Mouse (Mus musculus) midbrain, embryonic 10.5 days (tissue): ENCODE measurements at regions not wholly inside any gene's neighbourhood (a gene's known extent, or its start where the extent isn't known, plus 50 kb on each side); places are given as distances from the start of the nearest gene placed in this dataset.
A peak's percentile ranks its signal among the peaks of the same experiment; 100 is the strongest.

Experiments used
- DNase-seq: peaks from one replicate; pipeline ENCODE4 v3.0.0-alpha.2; 2017; ENCODE audit warnings: low spot score
- H3K27ac ChIP-seq: fragments of 300-500 bp; sonication (generic); replicated peaks from 2 replicates; pipeline ENCODE4 v1.5.1; 2016; ENCODE audit warnings: mild to moderate bottlenecking
- H3K27me3 ChIP-seq: fragments of 300-500 bp; sonication (generic); 2 replicates; pipeline ENCODE4 v1.6.1; 2016; ENCODE audit warnings: low read depth, mild to moderate bottlenecking; ENCODE audit not compliant: poor library complexity, severe bottlenecking
- H3K36me3 ChIP-seq: fragments of 300-500 bp; sonication (generic); 2 replicates; pipeline ENCODE4 v1.6.1; 2016; ENCODE audit warnings: mild to moderate bottlenecking, moderate library complexity
- H3K4me1 ChIP-seq: fragments of 300-500 bp; sonication (generic); 2 replicates; pipeline ENCODE4 v1.6.1; 2016
- H3K4me3 ChIP-seq: fragments of 300-500 bp; sonication (generic); 2 replicates; pipeline ENCODE4 v1.5.1; 2016; ENCODE audit warnings: mild to moderate bottlenecking, moderate library complexity
- H3K9me3 ChIP-seq: fragments of 300-500 bp; sonication (generic); replicated peaks from 2 replicates; pipeline ENCODE4 v1.6.1; 2016; ENCODE audit warnings: mild to moderate bottlenecking
- WGBS: fragments of 180-500 bp; shearing (Covaris S2); methylation state at CpG from one replicate; pipeline ENCODE4 v1.1.7; 2016; 5-methylcytosine and 5-hydroxymethylcytosine counted together

DNA sequence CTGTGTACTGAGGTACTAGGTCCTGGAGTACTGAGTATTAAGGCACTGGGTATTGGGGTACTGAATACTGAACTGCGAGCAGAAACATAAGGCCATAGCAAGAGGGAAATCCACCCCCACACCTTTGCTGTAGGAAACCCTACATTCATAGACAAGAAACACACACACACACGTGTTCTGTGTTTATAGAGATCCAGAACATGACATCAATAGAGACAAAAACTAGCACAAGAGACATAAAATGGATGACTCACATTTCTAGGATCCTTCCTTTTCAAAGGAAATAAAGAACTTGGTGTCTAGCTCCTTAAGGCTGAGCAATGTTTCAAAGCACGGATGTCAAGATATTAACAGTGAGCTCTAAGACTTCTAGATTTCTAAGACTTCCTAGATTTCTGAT lies 49.9 kb upstream of the Nepro start:
- DNase-seq: no peak
- Histone ChIP-seq H3K27ac (peak overlapping the region; percentile 93), H3K9me3 (no peaks in the 10 kb centered on the region; the same call in 1 of the 2 replicates), H3K36me3 (no peaks in the 10 kb centered on the region), H3K4me1 (peaks cover 56% of the 10 kb centered on the region), H3K4me3 (no peak overlapping the region), H3K27me3 (peaks cover 32% of the 10 kb centered on the region)
- WGBS: 96% methylated on average over 3 of the region's 3 CpGs

DNA sequence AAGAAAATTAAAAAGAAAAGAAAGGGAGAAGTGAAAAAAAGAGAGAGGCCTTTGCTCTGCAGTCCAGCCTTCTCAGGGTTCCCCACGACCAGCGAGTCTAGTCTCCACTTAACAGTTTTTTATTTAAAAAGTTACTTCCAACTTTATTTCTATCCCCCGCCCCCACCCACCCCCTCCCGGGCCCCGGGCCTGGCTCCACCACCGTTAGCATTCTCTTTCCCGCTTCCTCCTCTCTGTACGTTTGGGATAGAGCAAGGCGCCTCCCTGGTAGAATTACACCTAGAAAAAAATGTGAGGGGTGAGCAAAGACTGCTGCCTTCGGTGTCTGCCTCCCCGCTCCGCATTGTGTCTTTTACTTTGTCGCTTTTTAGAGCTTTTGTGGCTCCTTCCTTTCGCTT lies 51.7 kb upstream of the Nepro start:
- H3K27me3 ChIP-seq: peaks cover 38% of the 10 kb centered on the region
- H3K36me3 ChIP-seq: no peaks in the 10 kb centered on the region
- H3K9me3 ChIP-seq: no peaks in the 10 kb centered on the region; the same call in 1 of the 2 replicates
- peaks cover 46% of the 10 kb centered on the region for H3K4me1 ChIP-seq
- peak; percentile 66 for DNase-seq
- WGBS: 2% methylated on average over 14 of the region's 14 CpGs
- peak overlapping the region; percentile 38 for H3K4me3 ChIP-seq
- H3K27ac ChIP-seq: peak overlapping the region; percentile 93

DNA sequence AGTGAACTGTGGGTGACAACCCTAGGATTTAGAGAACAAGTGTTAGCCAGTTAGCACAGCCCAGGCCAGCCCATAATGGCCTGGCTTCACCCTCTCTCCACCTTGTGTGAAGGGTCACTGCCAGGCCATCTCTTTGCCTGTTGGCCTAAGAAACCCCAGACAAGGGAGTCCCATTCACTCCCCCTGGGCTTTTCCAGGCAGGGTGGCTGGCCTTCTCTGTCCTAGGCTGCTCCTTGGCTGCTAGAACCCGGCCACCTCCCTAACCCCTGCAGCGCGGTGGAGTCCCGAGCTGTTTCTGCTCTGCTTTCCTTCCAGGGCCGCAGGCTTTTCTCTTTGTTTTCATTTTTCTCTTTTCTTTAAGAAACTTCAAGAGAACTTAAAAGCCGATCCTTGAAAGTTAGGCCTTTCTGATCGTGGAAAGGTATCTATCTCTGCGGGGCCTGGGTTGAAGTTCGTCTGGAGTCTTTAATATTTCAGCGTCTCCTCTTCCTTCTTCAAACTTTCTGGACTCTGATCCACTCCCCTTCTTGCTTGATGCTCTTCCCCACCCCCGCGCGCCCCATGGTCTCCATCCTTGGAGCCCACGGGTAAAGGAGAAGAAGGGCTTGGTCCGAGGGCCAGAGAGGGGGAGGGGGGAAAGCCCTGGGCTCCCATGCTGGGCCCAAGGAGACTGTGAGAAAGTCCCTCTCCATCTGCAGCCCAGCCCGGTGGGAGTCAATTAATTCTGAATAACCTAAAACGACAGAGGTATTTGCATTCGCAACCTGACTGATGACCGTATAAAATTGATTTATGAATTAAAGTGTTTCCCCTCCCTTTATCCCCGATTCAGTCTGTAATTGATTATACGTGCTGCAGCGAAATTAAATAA lies 52.3 kb upstream of the Nepro start:
- Histone ChIP-seq H3K27me3 (peaks cover 38% of the 10 kb centered on the region), H3K4me1 (peaks cover 50% of the 10 kb centered on the region), H3K27ac (peak overlapping the region; percentile 93), H3K9me3 (no peaks in the 10 kb centered on the region; the same call in 1 of the 2 replicates), H3K36me3 (no peaks in the 10 kb centered on the region), H3K4me3 (peak overlapping the region; percentile 38)
- DNase-seq: peak; percentile 77
- WGBS: 4% methylated on average over 22 of the region's 22 CpGs

DNA sequence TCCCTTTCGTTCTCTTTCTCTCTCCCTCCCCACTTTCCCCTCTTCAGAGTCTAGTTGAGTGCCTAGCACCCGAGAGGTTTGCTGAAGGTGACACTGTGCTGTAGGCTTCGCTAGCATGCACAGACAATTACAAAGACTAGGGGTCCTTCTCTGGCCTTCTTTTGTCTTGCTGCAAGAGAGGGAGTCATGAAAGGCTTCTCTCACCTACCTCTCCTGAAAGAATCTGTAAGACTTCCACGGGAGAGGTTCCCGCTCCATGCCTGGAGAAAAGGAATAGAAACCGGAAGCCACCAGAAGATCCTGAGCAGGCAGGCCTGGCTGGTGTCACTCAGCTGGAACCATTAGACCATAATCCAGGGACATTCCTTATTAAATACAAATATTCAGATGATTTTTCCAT lies 56.0 kb upstream of the Nepro start:
- no peak for DNase-seq
- peak overlapping the region; percentile 59 for H3K27ac ChIP-seq
- peaks cover 3% of the 10 kb centered on the region; the same call in 1 of the 2 replicates for H3K9me3 ChIP-seq

DNA sequence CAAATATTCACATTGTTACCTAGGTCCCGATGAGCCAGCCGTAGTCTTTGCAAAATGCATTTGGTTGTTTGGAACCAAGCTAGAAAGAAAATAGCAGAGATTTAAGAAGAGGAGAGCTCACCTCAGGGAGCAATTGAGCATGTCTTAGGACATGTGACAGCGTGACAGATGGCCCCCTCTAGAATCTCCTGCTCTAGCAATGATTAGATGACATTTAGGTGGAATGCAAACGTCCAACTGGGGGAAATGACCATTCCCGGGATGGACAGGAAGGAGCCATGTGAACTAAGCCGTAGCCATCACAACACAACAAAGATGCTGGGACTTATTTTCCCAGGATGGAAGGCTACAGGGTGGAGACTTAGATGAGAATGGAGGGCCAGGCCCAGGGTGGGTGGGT lies 57.0 kb upstream of the Nepro start:
- Histone ChIP-seq H3K27ac (peak overlapping the region; percentile 59), H3K27me3 (peaks cover 56% of the 10 kb centered on the region), H3K4me1 (peaks cover 63% of the 10 kb centered on the region), H3K36me3 (no peaks in the 10 kb centered on the region), H3K4me3 (no peak overlapping the region), H3K9me3 (peaks cover 3% of the 10 kb centered on the region; the same call in 1 of the 2 replicates)
- WGBS: 74% methylated on average over 6 of the region's 6 CpGs
- peak; percentile 10 for DNase-seq

More for the DNA sequence above, 56.0 kb upstream of the Nepro start:
- Histone ChIP-seq H3K27me3 (peaks cover 53% of the 10 kb centered on the region), H3K4me1 (peaks cover 63% of the 10 kb centered on the region), H3K36me3 (no peaks in the 10 kb centered on the region), H3K4me3 (no peak overlapping the region)
- 88% methylated on average over 6 of the region's 6 CpGs for WGBS

DNA sequence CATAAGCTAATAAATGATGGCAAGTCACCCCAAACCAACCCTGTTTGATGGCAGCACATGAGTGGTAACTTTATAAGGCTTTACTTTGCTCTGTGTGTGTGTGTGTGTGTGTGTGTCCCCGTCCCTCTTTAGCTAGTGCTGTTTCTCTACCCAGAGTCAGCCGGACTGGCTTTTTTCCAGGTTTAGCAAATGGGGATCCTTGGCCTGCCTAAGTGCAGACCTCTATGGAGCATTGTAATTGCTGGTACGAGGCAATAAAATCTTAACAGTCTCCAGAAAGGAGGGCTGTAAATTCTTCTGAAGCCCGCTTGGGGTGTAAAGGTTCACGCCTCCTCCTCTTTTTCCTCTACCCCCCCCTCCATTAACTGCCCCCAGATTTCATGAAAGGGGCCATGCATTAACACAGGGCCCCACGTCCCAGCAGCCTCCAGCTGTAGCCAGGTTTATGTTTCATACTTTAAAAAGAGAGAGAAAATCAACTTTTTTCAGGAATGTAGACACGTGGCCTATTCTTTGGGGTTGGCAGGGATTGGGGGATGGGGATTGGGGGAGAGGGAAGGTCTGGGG lies 57.6 kb upstream of the Nepro start:
- DNase-seq: peak; percentile 8
- H3K36me3 ChIP-seq: no peaks in the 10 kb centered on the region
- H3K4me1 ChIP-seq: peaks cover 63% of the 10 kb centered on the region
- WGBS: 81% methylated on average over 7 of the region's 7 CpGs
- H3K27ac ChIP-seq: peak overlapping the region; percentile 59
- H3K9me3 ChIP-seq: peaks cover 3% of the 10 kb centered on the region; the same call in 1 of the 2 replicates
- no peak overlapping the region for H3K4me3 ChIP-seq
- peaks cover 56% of the 10 kb centered on the region for H3K27me3 ChIP-seq

DNA sequence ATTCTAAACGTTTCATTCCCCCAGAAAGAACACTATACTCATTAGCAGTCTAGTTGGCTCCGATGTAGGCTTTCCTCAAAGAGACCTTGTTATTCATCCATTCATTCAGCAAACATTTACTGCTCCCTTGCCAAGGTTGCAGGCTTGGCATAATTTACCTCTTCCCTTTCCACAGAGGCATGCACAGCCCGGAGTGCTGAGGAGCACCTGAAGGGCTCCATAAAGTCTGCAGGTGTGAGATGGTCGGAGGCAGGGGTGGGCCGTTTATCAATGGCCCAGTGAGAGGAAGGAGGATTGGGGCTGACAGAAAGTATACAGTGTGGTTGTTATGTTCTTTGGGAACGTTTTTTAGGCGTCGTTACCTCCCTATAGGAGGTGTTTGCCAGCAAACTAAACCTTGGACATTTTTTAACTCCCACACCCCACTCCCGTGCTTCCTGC lies 58.6 kb upstream of the Nepro start:
- Histone ChIP-seq H3K27ac (no peak overlapping the region), H3K4me1 (peaks cover 62% of the 10 kb centered on the region), H3K36me3 (no peaks in the 10 kb centered on the region), H3K4me3 (no peak overlapping the region), H3K27me3 (peaks cover 56% of the 10 kb centered on the region), H3K9me3 (peaks cover 3% of the 10 kb centered on the region; the same call in 1 of the 2 replicates)
- WGBS: 87% methylated on average over 9 of the region's 9 CpGs
- DNase-seq: peak; percentile 8

DNA sequence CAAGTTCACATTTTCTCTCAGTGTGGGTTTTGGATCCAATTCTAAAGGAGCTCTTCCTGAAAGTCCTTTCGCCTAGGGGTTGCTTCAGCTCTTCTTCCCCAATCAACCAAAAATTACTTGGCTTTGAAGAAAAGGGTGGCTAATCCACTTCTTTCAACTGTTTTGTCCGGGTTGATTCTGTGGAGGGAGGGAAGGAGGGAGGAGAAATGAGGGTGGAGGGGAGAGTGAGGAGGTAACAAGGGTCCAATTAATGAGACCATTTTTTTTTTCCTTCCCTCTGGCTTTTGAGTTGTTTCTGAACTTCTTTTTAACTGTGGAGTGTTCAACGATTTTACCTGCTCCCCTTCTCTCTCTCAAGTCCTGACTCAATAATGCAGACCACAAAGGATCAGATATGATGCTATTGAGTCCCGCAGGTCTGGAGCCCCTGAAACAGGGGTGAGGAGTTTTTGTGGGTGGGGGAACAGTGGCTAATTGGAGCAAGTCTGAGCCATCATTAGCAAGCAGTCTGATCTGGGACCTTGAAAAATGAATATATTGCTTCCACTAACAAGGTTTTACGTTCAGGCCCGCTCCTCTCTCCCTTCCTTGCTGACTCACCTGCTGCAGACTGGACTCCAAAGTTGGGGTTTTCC lies 61.0 kb upstream of the Nepro start:
- H3K9me3 ChIP-seq: 0 out of 2 replicates have a peak, but pooled peaks cover 3% of the 10 kb centered on the region
- DNase-seq: no peak
- 62% methylated on average over 6 of the region's 6 CpGs for WGBS
- H3K36me3 ChIP-seq: no peaks in the 10 kb centered on the region
- H3K27ac ChIP-seq: peak overlapping the region; percentile 60
- peaks cover 61% of the 10 kb centered on the region for H3K4me1 ChIP-seq
- peaks cover 47% of the 10 kb centered on the region for H3K27me3 ChIP-seq
- no peak overlapping the region for H3K4me3 ChIP-seq

DNA sequence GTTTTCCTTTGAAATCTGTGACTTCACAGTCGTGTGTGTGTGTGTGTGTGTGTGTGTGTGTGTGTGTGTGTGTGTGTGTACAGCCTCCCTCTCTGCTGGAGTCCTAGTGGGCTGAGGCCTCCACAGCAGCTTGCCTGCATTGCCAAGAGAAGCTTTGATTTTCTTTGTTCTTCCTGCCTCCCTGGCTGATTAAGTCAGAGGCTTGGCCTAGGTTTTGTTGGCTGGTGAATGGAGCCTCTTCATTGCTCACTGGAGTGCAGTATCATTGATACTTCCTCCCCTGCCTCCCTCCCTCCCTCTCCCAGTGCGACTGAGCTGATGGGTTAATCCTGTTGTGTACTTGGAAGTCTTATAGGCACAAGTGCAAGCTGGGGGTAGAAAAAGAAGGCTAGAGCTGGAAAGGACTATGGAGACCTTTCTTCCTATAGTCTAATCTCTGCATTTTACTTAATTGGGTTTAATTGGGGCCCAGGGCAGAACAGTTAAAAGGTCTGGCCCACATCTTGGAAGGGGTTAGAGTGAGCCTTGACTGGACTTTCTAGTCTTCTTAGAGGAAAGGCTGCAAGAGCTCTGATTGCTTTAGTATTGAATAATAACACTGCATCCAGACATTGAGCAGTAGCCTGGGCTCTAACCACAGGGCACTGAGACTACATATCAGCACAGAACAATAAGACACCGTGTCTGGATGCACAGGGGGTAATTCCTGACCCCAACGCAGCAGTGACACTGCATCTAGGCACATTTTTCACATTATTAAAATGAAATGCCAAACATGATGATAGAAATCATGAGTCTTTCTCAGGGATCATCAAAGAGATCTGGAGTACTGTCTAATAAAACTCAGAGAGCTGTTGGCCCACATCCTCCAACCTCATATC lies 62.9 kb upstream of the Nepro start:
- H3K4me1 ChIP-seq: peaks cover 43% of the 10 kb centered on the region
- H3K9me3 ChIP-seq: 0 out of 2 replicates have a peak, but pooled peaks cover 3% of the 10 kb centered on the region
- peak; percentile 77 for DNase-seq
- WGBS: 32% methylated on average over 4 of the region's 4 CpGs
- H3K27me3 ChIP-seq: peaks cover 43% of the 10 kb centered on the region
- peak overlapping the region; percentile 81 for H3K27ac ChIP-seq
- no peaks in the 10 kb centered on the region for H3K36me3 ChIP-seq
- no peak overlapping the region for H3K4me3 ChIP-seq

DNA sequence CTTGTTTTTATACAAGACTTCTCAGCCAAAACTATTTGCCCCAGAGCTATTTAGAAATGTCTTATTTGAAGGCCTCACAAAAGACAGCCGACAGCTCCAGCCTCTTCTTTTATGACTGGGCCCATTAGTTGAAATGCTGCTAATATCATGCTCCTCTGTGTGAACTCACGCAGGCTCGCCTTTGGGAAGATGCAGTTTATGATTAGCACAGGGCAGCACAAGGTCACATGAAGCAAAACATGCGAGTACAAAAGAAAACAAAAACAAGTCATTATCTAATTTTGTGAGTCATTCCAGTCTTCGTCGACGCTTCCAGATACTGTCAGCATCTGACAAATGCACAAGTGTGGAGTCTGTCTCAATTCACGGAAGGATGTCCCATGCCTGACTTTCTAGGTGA lies 65.8 kb upstream of the Nepro start:
- Histone ChIP-seq H3K27ac (no peak overlapping the region), H3K36me3 (no peaks in the 10 kb centered on the region), H3K4me1 (peaks cover 25% of the 10 kb centered on the region), H3K9me3 (0 out of 2 replicates have a peak, but pooled peaks cover 4% of the 10 kb centered on the region), H3K27me3 (peaks cover 16% of the 10 kb centered on the region), H3K4me3 (no peak overlapping the region)
- DNase-seq: no peak
- 74% methylated on average over 8 of the region's 8 CpGs for WGBS

DNA sequence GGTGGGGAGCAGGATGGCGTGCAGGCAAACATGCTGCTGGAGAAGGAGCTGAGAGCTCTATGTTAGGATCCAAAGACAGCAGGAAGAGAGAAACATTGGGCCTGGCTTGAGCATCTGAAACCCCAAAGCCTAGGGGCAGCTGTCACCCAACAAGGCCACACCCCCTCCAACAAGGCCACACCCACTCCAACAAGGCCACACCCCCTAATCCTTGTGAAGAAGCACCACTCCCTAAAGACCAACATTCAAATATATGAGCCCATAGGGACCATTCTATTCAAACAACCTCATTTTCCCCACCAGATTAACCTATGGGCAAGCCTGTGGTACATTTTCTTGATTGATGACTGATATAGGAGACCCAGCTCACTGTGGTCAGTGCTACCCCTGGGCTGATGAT lies 67.9 kb upstream of the Nepro start:
- Histone ChIP-seq H3K27me3 (peaks cover 8% of the 10 kb centered on the region; the same call in 1 of the 2 replicates), H3K9me3 (peaks cover 4% of the 10 kb centered on the region; the same call in 1 of the 2 replicates), H3K27ac (no peak overlapping the region), H3K4me1 (peaks cover 4% of the 10 kb centered on the region), H3K4me3 (no peak overlapping the region), H3K36me3 (no peaks in the 10 kb centered on the region)
- DNase-seq: peak; percentile 8
- WGBS: 89% methylated on average over 1 of the region's 1 CpGs

DNA sequence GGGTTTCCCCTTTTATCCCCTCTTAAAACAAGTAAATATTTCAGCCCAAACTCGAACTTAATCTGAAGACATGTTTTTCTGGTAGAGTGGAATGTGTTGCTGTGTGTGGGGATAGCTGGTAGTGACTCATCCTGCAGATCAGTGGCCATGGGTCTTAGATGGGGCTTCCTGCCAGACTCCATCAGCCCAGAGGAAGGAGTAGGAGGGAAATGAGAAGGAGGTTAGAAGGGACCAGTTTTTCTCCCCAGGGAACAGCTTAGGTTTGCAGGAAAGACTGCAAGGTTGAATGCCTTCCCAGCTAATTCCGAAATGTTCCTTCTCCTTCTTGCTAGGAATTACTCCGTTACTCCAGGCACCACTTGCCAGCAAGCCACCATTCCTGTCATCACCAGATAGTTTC lies 68.8 kb upstream of the Nepro start:
- no peak overlapping the region for H3K27ac ChIP-seq
- peaks cover 4% of the 10 kb centered on the region; the same call in 1 of the 2 replicates for H3K9me3 ChIP-seq
- DNase-seq: no peak
- H3K36me3 ChIP-seq: no peaks in the 10 kb centered on the region
- 73% methylated on average over 3 of the region's 3 CpGs for WGBS
- H3K27me3 ChIP-seq: peaks cover 8% of the 10 kb centered on the region; the same call in 1 of the 2 replicates
- no peaks in the 10 kb centered on the region for H3K4me1 ChIP-seq
- no peak overlapping the region for H3K4me3 ChIP-seq
